Mouse (Mus musculus) naive thymus-derived CD4-positive, alpha-beta T cell, adult 2 months (primary cell): ENCODE data around the gene Rere.
A peak's percentile ranks its signal among the peaks of the same experiment; 100 is the strongest.
"Not testable (repeated sequence)": the region's sequence is repeated elsewhere in the genome, so short reads cannot be mapped to it uniquely, and the experiment has no call there.

Source experiments
- DNase-seq: peaks from one replicate; pipeline ENCODE4 v3.0.0-alpha.2; 2011; ENCODE audit warnings: low read depth

Rere gene

DNA sequence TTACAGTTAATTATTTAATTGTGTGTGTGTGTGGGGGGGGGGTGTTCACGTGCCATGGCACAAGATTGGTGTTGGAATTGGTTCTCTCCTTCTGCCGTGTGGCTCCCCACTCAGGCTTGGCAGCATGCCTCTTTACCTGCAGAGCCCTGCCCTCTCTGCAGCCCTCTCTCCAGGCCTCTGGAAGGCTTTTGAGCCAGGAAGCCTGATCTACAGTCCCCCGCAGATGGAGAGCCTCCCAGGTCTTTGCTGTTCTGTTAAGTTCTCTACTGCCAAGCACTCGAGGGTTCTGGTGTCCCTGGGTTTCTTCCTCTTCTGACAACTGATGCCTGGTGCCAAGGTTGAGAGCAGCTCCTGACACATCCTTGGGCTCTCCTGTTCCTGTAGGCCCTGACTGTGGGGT, 27.0 kb upstream of the Rere start:
- no peak for DNase-seq

DNA sequence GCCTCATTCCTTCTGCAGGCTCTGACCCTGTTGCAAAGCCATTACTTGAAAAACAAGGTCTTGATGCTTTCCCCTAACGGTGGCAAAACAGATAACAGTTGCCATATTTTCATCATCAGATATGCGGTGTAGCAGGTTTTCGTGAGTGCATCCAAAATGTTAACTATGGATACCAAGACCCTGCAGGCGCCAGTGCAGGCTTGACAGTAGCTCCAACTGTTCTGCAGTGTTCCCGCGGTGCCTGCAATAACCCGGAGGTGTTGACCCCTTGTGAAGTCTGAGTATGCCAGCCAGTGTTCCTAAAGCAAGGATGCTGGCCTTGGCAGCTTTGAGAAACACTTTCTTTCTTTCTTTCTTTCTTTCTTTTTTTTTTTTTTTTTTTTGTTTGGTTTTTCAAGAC, 26.3 kb upstream of the Rere start:
- DNase-seq, result no peak

DNA sequence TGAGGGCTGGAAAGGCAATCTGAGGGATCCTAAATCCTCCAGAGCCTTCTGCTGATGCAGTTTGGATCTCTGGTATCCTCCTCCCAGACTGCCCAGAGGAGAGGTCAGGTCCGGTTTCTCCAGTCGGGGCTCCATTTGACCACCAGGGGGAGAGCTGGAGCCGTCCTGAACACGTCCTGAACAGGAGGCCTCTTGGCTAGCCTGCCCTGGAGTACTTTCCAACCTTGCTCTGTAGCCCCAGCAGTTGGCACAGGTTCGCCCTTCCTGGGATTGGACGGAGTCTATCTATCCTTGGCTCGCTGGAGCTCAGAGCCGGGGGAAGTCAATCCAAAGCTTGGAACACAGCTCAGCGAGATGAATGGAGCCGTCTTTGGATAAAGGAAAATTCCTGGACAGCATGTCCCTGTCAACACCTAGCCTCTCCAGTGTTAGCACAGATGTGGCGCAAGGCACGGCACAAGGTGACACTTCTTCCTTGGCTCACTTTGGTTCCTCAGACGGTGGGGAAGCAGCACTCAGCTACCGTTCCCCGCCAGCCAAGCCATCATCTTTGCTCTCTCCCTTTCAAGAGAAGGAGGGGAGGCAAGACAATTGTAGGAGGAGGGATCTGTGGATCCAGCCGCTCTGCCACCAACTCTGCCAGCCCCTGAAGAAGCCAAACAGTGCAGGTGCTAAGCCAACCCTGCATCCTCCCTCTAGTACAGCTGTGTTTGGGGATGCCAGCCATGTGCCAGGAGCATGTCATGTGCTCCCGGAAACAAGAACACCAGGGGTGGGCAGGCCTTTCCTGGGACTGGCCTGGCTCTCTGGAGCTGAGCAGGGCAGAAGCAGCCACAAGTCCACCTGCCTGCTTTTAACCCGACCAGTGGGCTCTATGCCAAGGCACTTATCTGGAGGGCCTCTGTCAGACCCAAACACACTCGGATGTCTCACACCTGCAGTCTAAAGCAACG, 23.9 kb upstream of the Rere start:
- DNase-seq, result peak; percentile 78

DNA sequence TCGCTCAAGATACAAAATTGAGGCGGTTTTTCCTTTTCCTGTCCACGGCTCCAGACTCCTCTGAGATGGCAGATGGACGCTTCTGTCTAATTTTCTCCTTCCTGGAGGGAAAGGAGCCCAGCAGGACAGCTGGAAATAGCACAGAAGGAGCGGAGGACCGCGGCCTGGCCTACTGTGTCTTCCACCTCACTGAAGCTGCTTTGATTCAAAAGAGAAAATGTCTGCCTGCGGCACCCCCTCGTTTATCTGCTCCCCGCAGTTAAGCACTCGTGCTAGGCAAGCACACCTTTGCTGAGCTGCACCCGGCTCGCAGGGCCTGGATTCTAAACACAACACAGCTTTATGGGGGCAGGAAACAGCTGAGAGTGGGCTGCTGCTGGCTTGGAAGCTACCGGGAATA, 23.1 kb upstream of the Rere start:
- no peak for DNase-seq

DNA sequence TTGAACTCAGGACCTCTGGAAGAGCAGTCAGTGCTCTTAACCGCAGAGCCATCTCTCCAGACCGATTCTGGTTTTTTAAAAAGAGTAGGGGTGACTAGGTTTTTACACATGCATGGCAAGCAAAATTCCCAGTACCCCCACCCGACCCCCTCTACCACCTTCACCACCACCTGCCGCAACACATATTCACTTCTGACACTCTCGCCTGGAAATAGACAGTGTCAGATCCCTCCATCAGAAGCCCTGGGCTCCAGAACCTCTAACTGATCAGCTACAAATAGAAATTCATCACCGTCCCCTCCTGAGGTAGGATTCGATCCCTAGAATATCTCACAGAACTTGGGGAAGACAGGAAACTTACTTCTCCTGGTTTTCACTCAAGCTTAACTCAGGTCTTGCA, 21.9 kb upstream of the Rere start:
- no peak for DNase-seq

DNA sequence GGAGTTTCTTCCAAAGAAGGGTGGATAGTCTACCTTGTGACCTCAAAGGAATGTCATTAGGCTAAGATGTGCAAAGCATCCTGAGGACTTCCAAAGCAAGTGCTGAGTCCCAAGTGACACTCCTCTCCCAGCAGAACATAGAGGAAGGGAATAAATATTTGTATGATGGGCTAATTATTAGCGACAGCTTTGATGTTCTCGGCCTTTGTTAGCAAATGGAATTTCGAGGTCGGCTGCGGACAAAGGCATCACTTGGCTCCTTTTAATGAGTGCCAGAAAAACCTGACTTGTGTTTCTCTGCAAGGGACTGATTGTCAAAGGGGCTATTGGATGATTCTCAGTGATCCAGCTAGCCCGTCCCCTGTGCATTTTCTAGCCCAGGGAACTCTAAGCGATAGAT, 21.3 kb upstream of the Rere start:
- DNase-seq, result no peak

- DNase-seq, result peak; percentile 50
Measured at GRCm38 (mm10) chr4:150260745-150261144, 20.7 kb upstream of the Rere start.

GRCm38 (mm10) chr4:150262301-150262700, 19.1 kb upstream of the Rere start:
- no peak for DNase-seq

DNA sequence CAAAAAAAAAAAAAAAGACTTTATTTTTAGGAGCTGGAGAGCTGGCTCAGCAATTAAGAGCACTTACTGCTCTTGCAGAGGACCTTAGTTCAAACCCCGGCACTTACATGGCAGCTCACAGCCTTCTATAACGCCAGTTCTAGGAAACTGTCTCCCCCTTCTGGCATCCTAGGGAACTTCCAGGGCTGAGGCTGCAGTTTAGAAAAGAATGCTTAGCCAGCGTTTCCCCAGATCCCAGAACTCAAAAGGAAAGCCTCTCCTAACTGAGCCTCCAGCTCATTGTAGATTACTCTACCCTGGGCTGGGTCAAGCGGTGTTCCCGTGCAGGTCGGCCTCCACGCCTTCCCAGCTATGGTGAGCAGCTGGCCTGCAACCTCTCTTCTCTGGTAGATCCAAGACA, 16.5 kb upstream of the Rere start:
- peak; percentile 64 for DNase-seq

DNA sequence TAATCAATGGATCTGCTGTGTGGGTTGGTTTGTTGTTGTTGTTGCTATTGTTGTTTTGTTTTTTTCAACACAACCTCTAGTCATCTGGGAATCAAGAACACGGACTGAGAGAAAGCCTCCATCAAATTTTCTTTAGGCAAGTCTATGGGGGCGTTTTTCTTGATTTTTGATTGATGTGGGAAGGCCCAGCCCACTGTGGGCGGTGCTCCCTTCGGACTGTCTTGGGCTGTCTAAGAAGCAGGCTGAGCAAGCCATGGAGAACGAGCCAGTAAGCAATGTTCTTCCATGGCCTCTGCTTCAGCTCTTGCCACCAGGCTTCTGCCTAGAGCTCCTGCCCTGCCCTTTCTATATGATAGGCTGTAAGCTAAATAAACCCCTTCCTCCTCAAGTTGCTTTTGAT, 16.0 kb upstream of the Rere start:
- DNase-seq, result no peak

GRCm38 (mm10) chr4:150266655-150267223, 14.7 kb upstream of the Rere start:
- no peak for DNase-seq

DNA sequence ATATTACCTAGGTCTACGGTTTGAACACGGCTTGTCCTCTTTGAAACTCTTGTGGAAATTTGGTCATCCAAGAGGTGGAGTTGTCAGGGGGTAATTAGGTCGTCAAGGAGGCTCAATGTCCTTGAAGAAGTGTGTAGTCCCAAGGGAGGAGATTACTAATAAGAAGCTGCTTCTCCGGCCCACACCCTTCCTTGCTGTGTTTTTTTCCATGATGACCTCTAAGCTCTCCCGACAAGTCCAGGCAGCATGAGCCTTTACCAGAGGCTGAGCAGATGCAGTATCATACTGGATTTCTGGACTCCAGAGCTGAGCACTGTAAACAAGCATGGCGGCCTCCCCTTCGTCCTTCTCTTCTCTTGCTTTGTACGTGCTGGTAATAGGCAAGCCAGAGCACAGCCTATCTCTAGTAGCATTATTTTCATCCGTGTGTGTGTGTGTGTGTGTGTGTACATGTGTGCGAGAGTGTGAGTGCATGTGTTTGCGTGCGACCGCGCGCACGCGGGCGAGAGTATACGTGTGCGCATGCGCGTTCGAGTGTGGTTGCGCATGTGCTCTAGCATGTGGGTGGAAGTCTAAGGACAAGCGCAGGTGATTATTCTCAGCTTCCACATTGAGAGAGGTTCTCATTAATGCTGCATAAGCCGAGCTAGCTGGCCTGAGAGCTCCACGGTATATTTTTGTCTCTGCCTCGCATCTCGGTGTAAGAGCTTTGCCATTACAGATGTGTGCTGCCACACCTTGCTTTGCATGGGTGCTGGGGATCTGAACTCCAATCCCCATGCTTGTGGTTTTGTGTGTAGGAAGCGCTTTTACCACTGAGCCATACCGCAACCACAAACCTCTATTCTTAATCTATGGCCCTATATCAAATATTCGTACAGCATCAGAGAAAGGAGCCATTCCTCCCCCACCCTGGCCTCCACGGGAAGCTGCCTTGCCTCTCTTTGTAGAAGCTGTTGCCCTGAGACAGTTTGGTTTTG, 12.5 kb upstream of the Rere start:
- DNase-seq, result peak; percentile 70

- peak; percentile 55 for DNase-seq
Measured at GRCm38 (mm10) chr4:150269679-150270078, 11.8 kb upstream of the Rere start.

DNA sequence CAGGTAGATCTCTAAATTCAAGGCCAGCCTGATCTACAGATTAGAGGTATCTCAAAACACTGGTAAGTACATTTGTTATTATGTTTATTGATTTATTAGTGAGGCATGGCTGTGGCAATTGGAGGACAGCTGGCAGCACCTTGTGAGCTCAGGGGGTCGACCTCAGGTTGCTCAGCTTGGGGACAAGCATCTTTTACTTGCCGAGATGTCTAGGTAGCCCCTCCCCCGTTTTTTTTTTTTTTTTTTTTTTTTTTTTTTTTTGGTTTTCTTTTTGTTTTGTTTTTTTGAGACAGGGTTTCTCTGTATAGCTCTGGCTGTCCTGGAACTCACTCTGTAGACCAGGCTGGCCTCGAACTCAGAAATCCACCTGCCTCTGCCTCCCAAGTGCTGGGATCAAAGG, 10.7 kb upstream of the Rere start:
- not testable (repeated sequence) for DNase-seq

GRCm38 (mm10) chr4:150272725-150273124, 8.7 kb upstream of the Rere start:
- no peak for DNase-seq

GRCm38 (mm10) chr4:150275531-150275930, 5.9 kb upstream of the Rere start:
- no peak for DNase-seq

GRCm38 (mm10) chr4:150279336-150279735, 2.1 kb upstream of the Rere start:
- not testable (repeated sequence) for DNase-seq

GRCm38 (mm10) chr4:150280002-150280401, 1.4 kb upstream of the Rere start:
- no peak for DNase-seq

- DNase-seq, result no peak
Measured at GRCm38 (mm10) chr4:150280459-150280858, 987 bp upstream of the Rere start.

GRCm38 (mm10) chr4:150281891-150282630, 615 bp downstream of the Rere start:
- DNase-seq, result peak; percentile 55

GRCm38 (mm10) chr4:150282631-150283334, 1.3 kb downstream of the Rere start:
- no peak for DNase-seq
